Mouse (Mus musculus): ENCODE results near the gene Ifnl3. TPM values are rescaled to one million over a fixed set of nuclear protein-coding genes. Genes with fewer than 3 reads are reported as not detected.

The Ifnl3 gene
- polyA plus RNA-seq (2015; fragmentation: Illumina TruSeq; extraction: RNeasy Lipid Tissue Mini Kit (QIAGEN cat#74804); ENCODE audit: insufficient read depth, low replicate concordance): not detected

GRCm38 (mm10) chr7:28522536-28522935, at the start of gene Ifnl3:
Gene Ifnl3 (plus strand): TSS chr7:28522836.

GRCm38 (mm10) chr7:28510405-28510974, 12.1 kb upstream of the Ifnl3 start, which contains the start of gene Ifnl2:
Gene Ifnl2 (minus strand): TSS chr7:28510455.

DNA sequence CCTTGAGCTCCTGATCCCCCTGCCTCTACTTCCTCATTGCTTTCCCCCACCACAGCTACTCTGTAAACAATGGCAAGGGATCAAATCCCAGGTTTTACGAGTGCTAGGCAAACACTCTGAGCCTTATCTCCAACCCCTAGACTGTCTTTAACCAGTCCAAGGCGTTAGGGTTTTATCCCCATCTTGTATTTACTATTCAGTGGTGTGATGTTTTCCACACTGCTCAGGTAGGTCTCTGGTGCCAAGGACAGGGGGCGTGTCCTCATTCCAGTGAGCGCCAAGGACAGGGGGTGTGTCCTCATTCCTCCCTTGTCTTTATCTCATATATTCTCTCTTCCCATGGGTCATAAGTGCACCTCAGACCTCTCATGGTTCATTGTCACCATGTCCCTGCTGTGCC, 17.9 kb downstream of the Ifnl3 start, which contains the start of gene Sycn:
TSS of gene Sycn (plus strand) at position 360 of the 400 bp plus-strand sequence.

GRCm38 (mm10) chr7:28547154-28547553, 24.5 kb downstream of the Ifnl3 start, which contains the start of gene Nccrp1:
Gene Nccrp1 (minus strand): TSS chr7:28547254.

Other genes with a start within 250 kb of the Ifnl3 start
- gene Eid2b, start 245.1 kb upstream of the Ifnl3 start, polyA plus RNA-seq (2015; fragmentation: Illumina TruSeq; extraction: RNeasy Lipid Tissue Mini Kit (QIAGEN cat#74804); ENCODE audit: insufficient read depth, low replicate concordance): 6.2 TPM
- not detected for gene Selenov, start 231.7 kb upstream of the Ifnl3 start, polyA plus RNA-seq (2015; fragmentation: Illumina TruSeq; extraction: RNeasy Lipid Tissue Mini Kit (QIAGEN cat#74804); ENCODE audit: insufficient read depth, low replicate concordance)
- gene Dll3, start 220.6 kb upstream of the Ifnl3 start, polyA plus RNA-seq (2015; fragmentation: Illumina TruSeq; extraction: RNeasy Lipid Tissue Mini Kit (QIAGEN cat#74804); ENCODE audit: insufficient read depth, low replicate concordance): not detected
- 17.4 TPM for gene Timm50, start 210.8 kb upstream of the Ifnl3 start, polyA plus RNA-seq (2015; fragmentation: Illumina TruSeq; extraction: RNeasy Lipid Tissue Mini Kit (QIAGEN cat#74804); ENCODE audit: insufficient read depth, low replicate concordance)
- gene Supt5, start 184.1 kb upstream of the Ifnl3 start, polyA plus RNA-seq (2015; fragmentation: Illumina TruSeq; extraction: RNeasy Lipid Tissue Mini Kit (QIAGEN cat#74804); ENCODE audit: insufficient read depth, low replicate concordance): 76.8 TPM
- 2,610 TPM for gene Rps16, start 172.2 kb upstream of the Ifnl3 start, polyA plus RNA-seq (2015; fragmentation: Illumina TruSeq; extraction: RNeasy Lipid Tissue Mini Kit (QIAGEN cat#74804); ENCODE audit: insufficient read depth, low replicate concordance)
- gene Plekhg2, start 150.2 kb upstream of the Ifnl3 start, polyA plus RNA-seq (2015; fragmentation: Illumina TruSeq; extraction: RNeasy Lipid Tissue Mini Kit (QIAGEN cat#74804); ENCODE audit: insufficient read depth, low replicate concordance): 62.1 TPM
- 93.6 TPM for gene Zfp36, start 142.6 kb upstream of the Ifnl3 start, polyA plus RNA-seq (2015; fragmentation: Illumina TruSeq; extraction: RNeasy Lipid Tissue Mini Kit (QIAGEN cat#74804); ENCODE audit: insufficient read depth, low replicate concordance)
- 6.7 TPM for gene Med29, start 130.1 kb upstream of the Ifnl3 start, polyA plus RNA-seq (2015; fragmentation: Illumina TruSeq; extraction: RNeasy Lipid Tissue Mini Kit (QIAGEN cat#74804); ENCODE audit: insufficient read depth, low replicate concordance)
- 170 TPM for gene Paf1, start 129.9 kb upstream of the Ifnl3 start, polyA plus RNA-seq (2015; fragmentation: Illumina TruSeq; extraction: RNeasy Lipid Tissue Mini Kit (QIAGEN cat#74804); ENCODE audit: insufficient read depth, low replicate concordance)
- gene Gmfg, start 85.4 kb upstream of the Ifnl3 start, polyA plus RNA-seq (2015; fragmentation: Illumina TruSeq; extraction: RNeasy Lipid Tissue Mini Kit (QIAGEN cat#74804); ENCODE audit: insufficient read depth, low replicate concordance): 376 TPM
- 0.29 TPM for gene Lrfn1, start 70.9 kb upstream of the Ifnl3 start, polyA plus RNA-seq (2015; fragmentation: Illumina TruSeq; extraction: RNeasy Lipid Tissue Mini Kit (QIAGEN cat#74804); ENCODE audit: insufficient read depth, low replicate concordance)
- not detected for gene Ifnl2, start 12.4 kb upstream of the Ifnl3 start, polyA plus RNA-seq (2015; fragmentation: Illumina TruSeq; extraction: RNeasy Lipid Tissue Mini Kit (QIAGEN cat#74804); ENCODE audit: insufficient read depth, low replicate concordance)
- 0.75 TPM for gene Sycn, start 18.0 kb downstream of the Ifnl3 start, polyA plus RNA-seq (2015; fragmentation: Illumina TruSeq; extraction: RNeasy Lipid Tissue Mini Kit (QIAGEN cat#74804); ENCODE audit: insufficient read depth, low replicate concordance)
- gene Nccrp1, start 24.4 kb downstream of the Ifnl3 start, polyA plus RNA-seq (2015; fragmentation: Illumina TruSeq; extraction: RNeasy Lipid Tissue Mini Kit (QIAGEN cat#74804); ENCODE audit: insufficient read depth, low replicate concordance): 0.25 TPM
- gene Samd4b, start 75.3 kb downstream of the Ifnl3 start, polyA plus RNA-seq (2015; fragmentation: Illumina TruSeq; extraction: RNeasy Lipid Tissue Mini Kit (QIAGEN cat#74804); ENCODE audit: insufficient read depth, low replicate concordance): 11.7 TPM
- gene Pak4, start 75.3 kb downstream of the Ifnl3 start, polyA plus RNA-seq (2015; fragmentation: Illumina TruSeq; extraction: RNeasy Lipid Tissue Mini Kit (QIAGEN cat#74804); ENCODE audit: insufficient read depth, low replicate concordance): 4.7 TPM
- not detected for gene Acp7, start 108.5 kb downstream of the Ifnl3 start, polyA plus RNA-seq (2015; fragmentation: Illumina TruSeq; extraction: RNeasy Lipid Tissue Mini Kit (QIAGEN cat#74804); ENCODE audit: insufficient read depth, low replicate concordance)
- 1.8 TPM for gene Fbxo27, start 170.0 kb downstream of the Ifnl3 start, polyA plus RNA-seq (2015; fragmentation: Illumina TruSeq; extraction: RNeasy Lipid Tissue Mini Kit (QIAGEN cat#74804); ENCODE audit: insufficient read depth, low replicate concordance)
- gene Fbxo17, start 194.0 kb downstream of the Ifnl3 start, polyA plus RNA-seq (2015; fragmentation: Illumina TruSeq; extraction: RNeasy Lipid Tissue Mini Kit (QIAGEN cat#74804); ENCODE audit: insufficient read depth, low replicate concordance): 2.4 TPM
- gene Mrps12, start 219.0 kb downstream of the Ifnl3 start, polyA plus RNA-seq (2015; fragmentation: Illumina TruSeq; extraction: RNeasy Lipid Tissue Mini Kit (QIAGEN cat#74804); ENCODE audit: insufficient read depth, low replicate concordance): 43.0 TPM
- gene Sars2, start 219.2 kb downstream of the Ifnl3 start, polyA plus RNA-seq (2015; fragmentation: Illumina TruSeq; extraction: RNeasy Lipid Tissue Mini Kit (QIAGEN cat#74804); ENCODE audit: insufficient read depth, low replicate concordance): 4.0 TPM
- not detected for gene Ccer2, start 233.3 kb downstream of the Ifnl3 start, polyA plus RNA-seq (2015; fragmentation: Illumina TruSeq; extraction: RNeasy Lipid Tissue Mini Kit (QIAGEN cat#74804); ENCODE audit: insufficient read depth, low replicate concordance)
- 47.7 TPM for gene Sirt2, start 243.9 kb downstream of the Ifnl3 start, polyA plus RNA-seq (2015; fragmentation: Illumina TruSeq; extraction: RNeasy Lipid Tissue Mini Kit (QIAGEN cat#74804); ENCODE audit: insufficient read depth, low replicate concordance)
- 8.3 TPM for gene Nfkbib, start 244.7 kb downstream of the Ifnl3 start, polyA plus RNA-seq (2015; fragmentation: Illumina TruSeq; extraction: RNeasy Lipid Tissue Mini Kit (QIAGEN cat#74804); ENCODE audit: insufficient read depth, low replicate concordance)

Data from spleen, adult 10 weeks (tissue).